Mouse (Mus musculus): ENCODE results near the gene Mettl21c.

DNA sequence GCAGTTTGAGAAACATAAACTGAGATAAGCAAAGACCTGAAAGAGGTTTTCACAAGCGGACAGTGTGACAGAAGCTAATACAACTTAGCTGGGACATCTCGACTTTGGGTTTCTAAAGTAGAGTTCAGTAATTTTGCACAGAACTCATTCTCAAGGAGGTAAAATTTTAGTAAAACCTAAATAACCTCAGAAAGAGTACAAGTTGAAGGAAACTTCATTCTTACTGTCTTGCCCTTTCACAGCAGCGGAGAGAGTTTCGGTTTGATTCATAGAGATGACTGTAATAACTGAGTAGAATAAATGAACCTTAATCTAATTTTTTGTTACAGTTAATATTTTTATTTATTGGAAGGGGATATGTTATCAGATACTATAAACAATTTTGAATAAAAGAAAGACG lies 13.1 kb upstream of the Mettl21c start:
- TF ChIP-seq CTCF (IDR thresholded peaks at IDR 0.05; ENCODE audit: insufficient read depth, low read length) = no peak
- TF ChIP-seq POLR2A (IDR thresholded peaks at IDR 0.05; ENCODE audit: borderline replicate concordance, extremely low read depth, low read depth, low read length) = no peak
